Mouse (Mus musculus): ENCODE data around the gene Gns.

DNA sequence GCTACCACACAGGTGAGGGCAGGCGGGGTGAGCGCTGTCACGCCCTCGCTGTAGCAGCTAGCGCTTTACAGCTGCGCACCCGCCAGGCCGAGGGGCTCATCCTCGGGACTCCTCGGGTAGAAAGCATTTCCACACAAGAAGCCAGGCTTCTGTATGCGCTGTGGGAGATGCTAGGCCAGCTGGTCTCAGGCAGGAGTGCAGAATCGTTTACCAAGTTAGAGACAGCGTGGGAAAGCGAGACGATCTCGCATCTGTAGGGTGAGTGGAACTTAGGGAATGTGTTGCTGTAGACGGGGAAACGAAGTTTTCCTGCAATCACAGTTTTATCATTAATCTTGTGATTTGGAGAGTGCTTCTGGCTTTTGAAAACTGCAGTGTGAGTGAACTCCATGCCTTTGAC lies 16.4 kb downstream of the Gns start:
- no peak for TF ChIP-seq CTCF (IDR thresholded peaks at IDR 0.05; ENCODE audit: borderline replicate concordance, insufficient read depth, low read depth, low read length)
- no peak for TF ChIP-seq POLR2A (IDR thresholded peaks at IDR 0.05; ENCODE audit: borderline replicate concordance, insufficient read depth, low read length)
